Mouse (Mus musculus): ENCODE results near the gene Lrrc75a.
A peak's percentile ranks its signal among the peaks of the same experiment; 100 is the strongest.

Gene Lrrc75a

GRCm38 (mm10) chr11:62614876-62615410, 33.4 kb downstream of the Lrrc75a start:
- no peak for DNase-seq

- DNase-seq: peak; percentile 95
Measured at GRCm38 (mm10) chr11:62613657-62614365, 34.5 kb downstream of the Lrrc75a start.

GRCm38 (mm10) chr11:62612604-62613003, 35.7 kb downstream of the Lrrc75a start:
- no peak for DNase-seq

- no peak for DNase-seq
Measured at GRCm38 (mm10) chr11:62610304-62610703, 38.0 kb downstream of the Lrrc75a start.

GRCm38 (mm10) chr11:62608826-62609675, 39.3 kb downstream of the Lrrc75a start:
- DNase-seq: peak; percentile 59

GRCm38 (mm10) chr11:62607952-62608201, 40.4 kb downstream of the Lrrc75a start:
- DNase-seq: no peak

- no peak for DNase-seq
Measured at GRCm38 (mm10) chr11:62607170-62607951, 41.0 kb downstream of the Lrrc75a start.

- DNase-seq: no peak
Measured at GRCm38 (mm10) chr11:62606299-62607169, 41.8 kb downstream of the Lrrc75a start.

- no peak for DNase-seq
Measured at GRCm38 (mm10) chr11:62605619-62606298, 42.6 kb downstream of the Lrrc75a start.

- DNase-seq: peak; percentile 27
Measured at GRCm38 (mm10) chr11:62604886-62605618, 43.3 kb downstream of the Lrrc75a start.

- DNase-seq: no peak
Measured at GRCm38 (mm10) chr11:62604123-62604706, 44.1 kb downstream of the Lrrc75a start.

- DNase-seq: peak; percentile 58
Measured at GRCm38 (mm10) chr11:62603312-62604056, 44.8 kb downstream of the Lrrc75a start.

GRCm38 (mm10) chr11:62602619-62603311, 45.6 kb downstream of the Lrrc75a start:
- peak; percentile 96 for DNase-seq

GRCm38 (mm10) chr11:62601732-62602618, 46.3 kb downstream of the Lrrc75a start:
- DNase-seq: no peak

GRCm38 (mm10) chr11:62598571-62598970, 49.8 kb downstream of the Lrrc75a start:
- no peak for DNase-seq

- DNase-seq: peak; percentile 42
Measured at GRCm38 (mm10) chr11:62591904-62592575, 56.3 kb downstream of the Lrrc75a start.

GRCm38 (mm10) chr11:62591026-62591425, 57.3 kb downstream of the Lrrc75a start:
- DNase-seq: no peak
